Mouse (Mus musculus) left cerebral cortex, adult 18-20 months (tissue): ENCODE measurements at regions not wholly inside any gene's neighbourhood (a gene's known extent, or its start where the extent isn't known, plus 50 kb on each side); places are given as distances from the start of the nearest gene placed in this dataset.

Source experiments
- DNase-seq, 2 experiments: peaks; one replicate each; pipeline ENCODE4 v3.0.0; 2021 to 2022; ENCODE audit warnings: low spot score in 2 of 2, mixed read lengths in 1 of 2

GRCm38 (mm10) chr8:41869681-41870356, 452.9 kb upstream of the Frg1 start:
- DNase-seq = no peak

- no peak for DNase-seq
These were observed 444.0 kb upstream of the Frg1 start for GRCm38 (mm10) chr8:41860918-41861317.

- no peak for DNase-seq
These were observed 414.8 kb upstream of the Frg1 start for GRCm38 (mm10) chr8:41831713-41832112.

GRCm38 (mm10) chr8:41830407-41830806, 413.5 kb upstream of the Frg1 start:
- no peak for DNase-seq

GRCm38 (mm10) chr8:41824928-41825327, 408.1 kb upstream of the Frg1 start:
- DNase-seq = peak; percentile 78 to 82

GRCm38 (mm10) chr8:41823041-41823440, 406.2 kb upstream of the Frg1 start:
- no peak for DNase-seq

- DNase-seq = no peak
These were observed 404.8 kb upstream of the Frg1 start for GRCm38 (mm10) chr8:41821676-41822075.

GRCm38 (mm10) chr8:41820605-41821395, 403.9 kb upstream of the Frg1 start:
- DNase-seq = no peak

GRCm38 (mm10) chr8:41818577-41818976, 401.7 kb upstream of the Frg1 start:
- peak in 1 of 2 experiments; percentile 20 for DNase-seq

GRCm38 (mm10) chr8:41818079-41818478, 401.2 kb upstream of the Frg1 start:
- no peak for DNase-seq

GRCm38 (mm10) chr8:41815272-41815671, 398.4 kb upstream of the Frg1 start:
- DNase-seq = no peak

GRCm38 (mm10) chr8:41795625-41796024, 378.8 kb upstream of the Frg1 start:
- no peak for DNase-seq

GRCm38 (mm10) chr8:41786952-41787861, 370.3 kb upstream of the Frg1 start:
- DNase-seq = no peak

GRCm38 (mm10) chr8:41785977-41786376, 369.1 kb upstream of the Frg1 start:
- DNase-seq = no peak

- no peak for DNase-seq
These were observed 366.0 kb upstream of the Frg1 start for GRCm38 (mm10) chr8:41782837-41783236.

- no peak for DNase-seq
These were observed 362.6 kb upstream of the Frg1 start for GRCm38 (mm10) chr8:41779459-41779858.

- DNase-seq = no peak
These were observed 354.9 kb upstream of the Frg1 start for GRCm38 (mm10) chr8:41771729-41772128.

- DNase-seq = peak in 1 of 2 experiments; percentile 14
These were observed 336.6 kb upstream of the Frg1 start for GRCm38 (mm10) chr8:41753481-41753880.

- DNase-seq = no peak
These were observed 335.8 kb upstream of the Frg1 start for GRCm38 (mm10) chr8:41752641-41753040.

- DNase-seq = no peak
These were observed 330.1 kb upstream of the Frg1 start for GRCm38 (mm10) chr8:41747024-41747423.

- no peak for DNase-seq
These were observed 326.2 kb upstream of the Frg1 start for GRCm38 (mm10) chr8:41742796-41743670.
